ENCODE assay signal across 10 mouse cellular contexts in genomic region chr6:100526066-100526465, GRCm38 (mm10).
A peak's percentile ranks its signal among the peaks of the same experiment; 100 is the strongest.
DNase-seq lines count a peak whose midpoint lies in the region; ATAC-seq lines count a peak whose summit lies in the region.
"Had no signal": no experiment of that assay in that cellular context is flagged by ENCODE, and none has a peak within 500 bp of the region (broad histone marks: within the 10 kb centered on the region; RNA-seq: fewer than 3 reads in every experiment).

No protein-coding gene starts in this region.

- H3K4me2 ChIP-seq in hindbrain, embryonic 13.5 days, result peak overlapping the region; percentile 25
- H3K4me2 ChIP-seq in neural tube, embryonic 12.5 days (replicated peaks), result peak overlapping the region; percentile 37

- H3K4me1 ChIP-seq in hindbrain, embryonic 13.5 days (replicated peaks), result peaks cover 30% of the 10 kb centered on the region
- peaks cover 21% of the 10 kb centered on the region for H3K4me1 ChIP-seq in neural tube, embryonic 12.5 days

- H3K36me3 ChIP-seq in hindbrain, embryonic 13.5 days, result no peaks in the 10 kb centered on the region
- no peaks in the 10 kb centered on the region for H3K36me3 ChIP-seq in neural tube, embryonic 12.5 days

- H3K4me3 ChIP-seq in hindbrain, embryonic 13.5 days, result no peak overlapping the region
- no peak overlapping the region for H3K4me3 ChIP-seq in neural tube, embryonic 12.5 days

- no peak overlapping the region for H3K9ac ChIP-seq in hindbrain, embryonic 13.5 days
- no peak overlapping the region for H3K9ac ChIP-seq in neural tube, embryonic 12.5 days

- H3K9me3 ChIP-seq in hindbrain, embryonic 13.5 days, result no peaks in the 10 kb centered on the region
- H3K9me3 ChIP-seq in neural tube, embryonic 12.5 days, result no peaks in the 10 kb centered on the region

- H3K27ac ChIP-seq in hindbrain, embryonic 13.5 days, result no peak overlapping the region
- no peak overlapping the region for H3K27ac ChIP-seq in neural tube, embryonic 12.5 days

- DNase-seq in kidney, postnatal 4 days, result peak; percentile 16 to 27
- DNase-seq in kidney, adult 18-20 months, result no peak
- DNase-seq in embryo, embryonic 11 days, result peak; percentile 56
- DNase-seq in right cerebral cortex, postnatal 25 days, result no peak
- DNase-seq in ovary, adult 18-20 months (ENCODE audit: low spot score), result no peak
- DNase-seq: cerebellum, adult 2 months; lung, postnatal 14 days had no signal

- H3K27me3 ChIP-seq in hindbrain, embryonic 13.5 days, result peaks cover 34% of the 10 kb centered on the region
- no peaks in the 10 kb centered on the region for H3K27me3 ChIP-seq in neural tube, embryonic 12.5 days (replicated peaks)

- ATAC-seq in hindbrain, embryonic 13.5 days (ENCODE audit: low FRiP score), result peak; percentile 34; the same call in 1 of the 2 replicates
- peak; percentile 37; the same call in 1 of the 2 replicates for ATAC-seq in neural tube, embryonic 12.5 days (ENCODE audit: low FRiP score, low read depth)
- no peak for ATAC-seq in frontal cortex, adult (ENCODE audit: low TSS enrichment)

- 2% methylated on average over 9 of the region's 9 CpGs for WGBS in hindbrain, embryonic 13.5 days
- 2% methylated on average over 9 of the region's 9 CpGs for WGBS in neural tube, embryonic 12.5 days

Comparison
In these comparisons a context has a peak if more than half of its experiments do, and no peak if none do; other contexts are left out.
1. DNase-seq: peak in kidney, postnatal 4 days (2 of 2) and embryo, embryonic 11 days (single experiment); none in kidney, adult 18-20 months (single experiment), right cerebral cortex, postnatal 25 days (single experiment) and ovary, adult 18-20 months (single experiment).